Mouse (Mus musculus) G1E (cell line): Measurements from ENCODE around the gene Sorcs2.

Source experiments
- CTCF ChIP-seq: IDR thresholded peaks from 2 replicates; pipeline ENCODE4 v1.5.1; 2012; ENCODE audit warnings: low read depth, low read length, inconsistent platforms, mixed read lengths
- TAL1 ChIP-seq: conservative IDR thresholded peaks from 2 replicates; pipeline ENCODE4 v1.6.1; 2012; ENCODE audit warnings: low read depth, low read length, inconsistent platforms, mixed read lengths

GRCm38 (mm10) chr5:35985611-35986010 lies 412.3 kb downstream of the Sorcs2 start:
- TF ChIP-seq CTCF: no peak
- no peak for TF ChIP-seq TAL1
